Mouse (Mus musculus) olfactory bulb, adult 2 months (tissue): ENCODE data around the gene Gm47955. TPM values are rescaled to one million over a fixed set of nuclear protein-coding genes. Genes with fewer than 3 reads are reported as not detected.
"Not testable (repeated sequence)": the region's sequence is repeated elsewhere in the genome, so short reads cannot be mapped to it uniquely, and the experiment has no call there.

Source experiments
- H3K27ac ChIP-seq: fragments of 200-500 bp; 2 replicates; pipeline ENCODE4 v1.5.1; 2012; ENCODE audit warnings: low read depth, low read length; ENCODE audit not compliant: insufficient read depth
- H3K4me1 ChIP-seq: fragments of 200-500 bp; 2 replicates; pipeline ENCODE4 v1.6.1; 2012; ENCODE audit warnings: low read length; ENCODE audit not compliant: control insufficient read depth, insufficient read depth
- H3K4me3 ChIP-seq: fragments of 200-500 bp; 2 replicates; pipeline ENCODE4 v1.5.1; 2012; ENCODE audit warnings: mild to moderate bottlenecking, low read depth, low read length, moderate library complexity; ENCODE audit not compliant: insufficient read depth
- CTCF ChIP-seq: fragments of 200-500 bp; IDR thresholded peaks from 2 replicates; pipeline ENCODE4 v1.5.1; 2012; ENCODE audit warnings: low read depth, mild to moderate bottlenecking, low read length, moderate library complexity; ENCODE audit not compliant: insufficient read depth
- POLR2A ChIP-seq: fragments of 200-500 bp; IDR thresholded peaks from 2 replicates; pipeline ENCODE4 v1.6.1; 2012; ENCODE audit warnings: mild to moderate bottlenecking, low read depth, low read length, moderate library complexity; ENCODE audit not compliant: insufficient read depth
- WGBS: fragments of 180-500 bp; shearing (Covaris S2); methylation state at CpG from one replicate; pipeline ENCODE4 v1.1.7; 2018; 5-methylcytosine and 5-hydroxymethylcytosine counted together
- polyA plus RNA-seq: library from polyadenylated mRNA; stranded (reverse); fragments of >200 nt; gene quantifications from 2 replicates; pipeline ENCODE4 v1.2.4, GENCODE M21; 2012; ENCODE audit warnings: low replicate concordance; ENCODE audit not compliant: missing spikeins, insufficient read depth, insufficient read length

The Gm47955 gene
- polyA plus RNA-seq, 1 experiment, result not detected

DNA sequence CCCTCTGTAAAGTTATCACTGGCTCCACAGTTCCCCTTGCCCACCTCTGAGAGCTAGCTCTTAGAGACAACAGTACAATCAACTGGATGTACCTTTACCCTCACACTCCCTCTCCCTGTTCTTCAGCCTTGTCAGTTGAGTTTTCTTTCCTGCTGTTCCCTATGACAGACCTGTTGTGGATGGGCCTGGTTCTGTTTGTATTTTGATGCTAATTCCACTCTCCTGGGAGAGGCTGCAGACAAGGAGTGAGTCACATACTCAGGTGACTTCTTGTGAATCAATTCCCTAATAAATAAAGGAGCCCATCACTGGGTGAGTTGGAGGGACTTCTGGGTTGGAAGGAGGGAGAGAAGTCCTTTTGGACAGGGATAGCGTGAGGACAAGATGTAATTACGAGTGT is 11.5 kb upstream of the Gm47955 start:
- Histone ChIP-seq H3K27ac (no peak overlapping the region), H3K4me1 (no peaks in the 10 kb centered on the region), H3K4me3 (no peak overlapping the region)
- no peak for TF ChIP-seq CTCF
- WGBS, result 88% methylated on average over 2 of the region's 2 CpGs

DNA sequence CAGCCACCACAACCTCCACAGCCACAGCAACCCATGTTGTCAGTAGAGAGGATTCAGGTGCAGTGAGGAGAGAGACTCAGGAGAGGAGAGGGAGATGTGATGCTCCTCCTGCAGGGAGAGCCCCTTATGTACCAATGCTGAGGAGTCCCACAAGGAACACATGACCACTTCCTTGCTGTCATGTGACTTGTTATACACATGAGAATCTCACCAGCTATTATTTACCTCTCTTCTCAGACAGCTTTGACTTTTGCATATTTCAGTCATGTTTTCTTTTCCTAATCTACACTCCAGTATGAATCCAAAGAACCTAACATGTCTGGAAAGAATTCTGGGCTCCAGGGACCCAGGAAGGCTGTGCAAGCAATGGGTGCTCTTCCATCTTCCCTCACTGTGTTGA is 4.2 kb upstream of the Gm47955 start, which contains the start of gene Gm7544:
Gm7544 (minus strand) TSS at position 101 of the 400 bp plus-strand sequence.
- H3K27ac ChIP-seq, H3K4me3 ChIP-seq, H3K4me1 ChIP-seq: not testable (repeated sequence)

DNA sequence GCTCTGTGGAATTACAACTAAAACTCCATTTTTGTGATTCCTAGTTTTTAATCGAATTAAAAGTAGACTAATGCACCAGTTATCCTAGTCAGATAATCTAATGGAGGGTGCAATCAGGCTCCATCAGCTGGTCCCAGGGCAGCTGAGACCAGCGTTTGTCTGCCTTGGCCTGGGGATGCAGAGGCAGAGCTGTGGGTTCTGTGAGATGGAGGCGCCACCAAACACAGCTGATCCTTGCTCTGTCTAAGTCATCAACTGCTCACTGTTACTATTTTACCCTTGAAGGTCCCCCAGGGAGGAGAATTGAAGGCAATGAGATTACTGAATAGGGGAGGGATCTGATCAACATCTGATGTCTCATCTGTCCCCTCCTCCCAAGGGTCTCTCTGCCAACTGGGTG is 6.3 kb downstream of the Gm47955 start:
- Histone ChIP-seq H3K4me1 (no peaks in the 10 kb centered on the region), H3K27ac (no peak overlapping the region), H3K4me3 (no peak overlapping the region)
- WGBS, result 75% methylated on average over 3 of the region's 3 CpGs
- no peak for TF ChIP-seq CTCF
- TF ChIP-seq POLR2A, result no peak

DNA sequence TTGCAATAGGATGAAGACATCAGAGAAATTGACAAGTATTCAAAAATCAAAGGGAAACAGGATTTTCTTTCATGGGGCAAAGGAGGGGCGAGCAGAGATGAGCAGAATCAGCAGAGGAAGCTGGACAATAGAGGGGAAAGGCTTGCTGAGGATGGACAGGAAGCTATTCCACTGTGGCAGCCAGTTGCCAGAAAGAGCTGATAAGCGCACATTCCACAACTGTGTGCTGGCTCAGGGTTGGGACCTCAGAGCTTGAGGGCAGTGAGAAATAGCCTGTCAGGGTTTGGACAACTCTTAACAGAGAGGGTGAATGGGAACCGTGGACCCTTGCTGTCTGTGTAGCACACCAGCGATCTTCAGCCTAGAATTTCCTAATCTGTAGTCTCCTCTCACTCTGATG is 12.0 kb downstream of the Gm47955 start:
- H3K4me1 ChIP-seq, result no peaks in the 10 kb centered on the region
- 66% methylated on average over 4 of the region's 4 CpGs for WGBS
- H3K4me3 ChIP-seq, result no peak overlapping the region
- H3K27ac ChIP-seq, result no peak overlapping the region
- TF ChIP-seq CTCF (no peak), POLR2A (no peak)

DNA sequence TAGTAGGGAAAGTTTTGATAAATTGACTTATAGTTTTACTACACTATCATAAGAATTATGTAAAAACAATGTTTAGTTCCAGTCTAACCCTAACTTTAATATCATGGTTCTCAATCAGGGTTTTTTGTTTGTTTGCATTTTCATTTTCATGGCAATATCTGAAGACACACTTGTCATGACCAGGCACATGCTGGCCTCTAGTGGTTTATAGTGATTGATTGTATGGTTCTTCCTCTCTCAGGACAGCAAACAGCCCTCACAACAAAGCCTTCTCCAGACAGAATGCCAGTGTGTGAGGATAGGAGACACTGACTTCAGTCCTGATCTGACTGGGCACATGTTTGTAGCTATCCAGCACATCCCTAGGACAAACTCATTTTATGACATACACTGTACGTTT is 13.2 kb downstream of the Gm47955 start:
- WGBS, result 95% methylated on average over 1 of the region's 1 CpGs
- no peak overlapping the region for H3K4me3 ChIP-seq
- no peak overlapping the region for H3K27ac ChIP-seq
- no peak for TF ChIP-seq CTCF
- TF ChIP-seq POLR2A, result no peak
- H3K4me1 ChIP-seq, result no peaks in the 10 kb centered on the region

DNA sequence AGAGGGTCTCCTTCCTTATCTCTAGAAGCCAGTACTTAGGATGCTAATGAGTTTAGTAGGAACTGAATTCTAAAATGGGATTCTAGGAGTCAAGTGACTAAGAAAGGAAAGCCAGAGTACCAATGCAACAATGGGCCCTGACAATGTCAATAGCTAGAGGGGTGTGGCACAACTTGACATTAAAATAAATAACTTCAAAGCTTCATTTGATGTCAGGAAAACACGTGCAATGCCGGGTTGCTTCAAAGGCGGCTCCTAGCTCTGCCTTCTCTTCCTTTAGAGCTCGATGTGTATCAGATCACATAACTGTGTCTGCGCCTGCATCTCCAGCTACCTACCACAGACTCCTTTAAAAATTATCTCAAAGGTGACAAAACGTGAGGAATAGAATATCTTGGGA is 13.8 kb downstream of the Gm47955 start:
- Histone ChIP-seq H3K4me1 (no peaks in the 10 kb centered on the region), H3K27ac (no peak overlapping the region), H3K4me3 (no peak overlapping the region)
- WGBS, result 59% methylated on average over 6 of the region's 6 CpGs
- TF ChIP-seq POLR2A, result no peak
- TF ChIP-seq CTCF, result no peak

DNA sequence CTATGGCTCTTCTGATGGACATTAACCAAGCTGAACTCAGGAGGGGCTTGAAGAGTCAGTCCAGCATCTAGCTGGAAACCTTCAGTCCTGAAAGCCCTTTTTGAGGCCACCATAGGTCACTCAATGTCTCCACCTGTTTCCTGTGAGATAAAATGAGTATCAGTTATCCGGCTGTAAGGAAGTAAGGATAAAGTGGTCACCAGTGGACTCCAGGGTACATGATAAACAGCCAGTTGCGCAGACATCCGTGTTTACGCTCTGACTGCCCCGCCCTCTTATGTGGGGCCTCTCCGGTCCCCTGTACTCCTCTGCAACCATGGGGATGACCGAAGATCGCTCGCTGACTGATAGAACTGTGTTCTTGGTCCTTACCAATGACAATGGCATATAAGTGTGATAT is 14.3 kb downstream of the Gm47955 start:
- no peak overlapping the region for H3K27ac ChIP-seq
- TF ChIP-seq POLR2A (no peak), CTCF (no peak)
- WGBS, result 91% methylated on average over 9 of the region's 9 CpGs

DNA sequence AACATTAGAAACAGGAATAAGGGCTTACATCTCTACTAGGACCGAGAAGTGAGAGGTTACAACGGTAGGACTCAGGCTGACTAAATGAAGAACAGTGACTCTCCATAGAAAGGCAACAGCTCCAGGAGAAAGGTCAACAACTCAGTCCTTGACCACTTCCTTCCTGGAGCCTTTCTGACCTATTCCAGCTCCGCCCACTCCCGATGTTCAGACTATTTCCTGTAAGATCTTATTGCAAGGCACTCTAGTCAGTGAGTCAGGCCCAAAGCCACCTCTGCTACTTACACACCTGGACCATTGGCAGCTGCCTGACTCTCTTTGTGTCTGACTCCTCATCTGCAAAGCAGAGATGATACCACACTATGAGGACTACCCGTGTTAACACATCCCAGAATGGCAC is 15.7 kb downstream of the Gm47955 start:
- no peaks in the 10 kb centered on the region for H3K4me1 ChIP-seq
- TF ChIP-seq CTCF (no peak), POLR2A (no peak)
- H3K27ac ChIP-seq, result no peak overlapping the region
- H3K4me3 ChIP-seq, result no peak overlapping the region
- 87% methylated on average over 5 of the region's 5 CpGs for WGBS

More for the DNA sequence above, 14.3 kb downstream of the Gm47955 start:
- Histone ChIP-seq H3K4me3 (no peak overlapping the region), H3K4me1 (no peaks in the 10 kb centered on the region)

DNA sequence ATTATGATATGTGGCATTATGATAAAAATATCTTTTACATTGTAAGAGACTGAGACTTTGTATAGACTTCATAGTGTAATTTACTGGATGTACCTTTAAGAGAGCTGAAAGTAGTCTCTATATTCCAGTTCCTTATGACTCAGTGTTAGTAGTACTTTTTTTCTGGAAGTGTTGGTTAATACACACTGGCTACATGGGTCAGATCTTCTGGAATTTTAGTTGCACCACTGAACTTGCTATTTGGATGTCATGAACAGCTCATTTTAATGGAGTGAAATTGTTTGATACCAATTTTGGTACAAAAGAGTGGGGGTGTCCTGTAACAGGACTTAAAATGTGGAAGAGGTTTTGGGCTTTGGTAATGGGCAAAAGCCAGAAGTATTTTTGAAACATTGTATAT is 17.8 kb downstream of the Gm47955 start:
- Histone ChIP-seq H3K27ac (no peak overlapping the region), H3K4me3 (no peak overlapping the region), H3K4me1 (no peaks in the 10 kb centered on the region)
- no peak for TF ChIP-seq POLR2A
- TF ChIP-seq CTCF, result no peak

DNA sequence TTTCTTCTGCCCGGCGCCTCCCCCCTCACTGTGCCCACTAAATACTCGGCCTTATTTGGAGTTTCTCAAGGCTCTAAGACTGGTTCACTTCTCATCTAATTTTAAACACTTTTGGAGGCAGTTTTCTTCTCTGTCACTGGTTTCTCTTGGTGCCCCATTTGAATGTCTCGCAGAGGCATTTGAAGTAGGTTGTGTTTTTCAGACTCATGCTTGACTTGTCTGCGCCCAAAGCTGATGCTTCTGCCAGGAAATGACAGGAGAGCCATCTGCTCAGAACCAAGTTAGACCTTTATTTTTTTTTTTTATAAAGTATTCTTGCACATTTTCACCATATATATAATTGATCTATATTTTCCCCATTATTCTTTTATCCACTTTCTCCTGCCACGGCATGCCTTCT is 26.7 kb downstream of the Gm47955 start:
- Histone ChIP-seq H3K4me1 (no peaks in the 10 kb centered on the region), H3K4me3 (no peak overlapping the region), H3K27ac (no peak overlapping the region)
- 91% methylated on average over 6 of the region's 6 CpGs for WGBS
- TF ChIP-seq CTCF, result no peak
- no peak for TF ChIP-seq POLR2A
